Mouse (Mus musculus) hindbrain, embryonic 14.5 days (tissue): Measurements from ENCODE around the gene Tex29. TPM values are rescaled to one million over a fixed set of nuclear protein-coding genes. Genes with fewer than 3 reads are reported as not detected.
"Not testable (repeated sequence)": the region's sequence is repeated elsewhere in the genome, so short reads cannot be mapped to it uniquely, and the experiment has no call there.

Experiments used
- ATAC-seq: fragments of 200-750 bp; cut with Nextera tagmentation; 2 replicates; pipeline ENCODE4 v1.8.0; 2017; ENCODE audit warnings: moderate number of reproducible peaks, mild to moderate bottlenecking, moderate TSS enrichment, moderate library complexity; ENCODE audit not compliant: low FRiP score
- DNase-seq: peaks from one replicate; pipeline ENCODE4 v3.0.0-alpha.2; 2015; ENCODE audit warnings: low spot score
- H3K27ac ChIP-seq: fragments of 300-500 bp; sonication (generic); 2 replicates; pipeline ENCODE4 v1.5.1; 2014; ENCODE audit warnings: mild to moderate bottlenecking, moderate library complexity
- H3K27me3 ChIP-seq: fragments of 300-500 bp; sonication (generic); 2 replicates; pipeline ENCODE4 v1.6.1; 2014; ENCODE audit warnings: mild to moderate bottlenecking, low read length, mixed read lengths; ENCODE audit not compliant: control insufficient read depth, insufficient read depth
- H3K36me3 ChIP-seq: fragments of 300-500 bp; sonication (generic); replicated peaks from 2 replicates; pipeline ENCODE4 v1.6.1; 2014; ENCODE audit not compliant: control insufficient read depth, insufficient read depth
- H3K4me1 ChIP-seq: fragments of 300-500 bp; sonication (generic); replicated peaks from 2 replicates; pipeline ENCODE4 v1.6.1; 2014; ENCODE audit warnings: antibody characterized with exemption, low read length, mixed read lengths; ENCODE audit not compliant: control insufficient read depth, insufficient read depth
- H3K4me2 ChIP-seq: fragments of 300-500 bp; sonication (generic); replicated peaks from 2 replicates; pipeline ENCODE4 v1.6.1; 2014; ENCODE audit warnings: mild to moderate bottlenecking, moderate library complexity
- H3K4me3 ChIP-seq: fragments of 300-500 bp; sonication (generic); replicated peaks from 2 replicates; pipeline ENCODE4 v1.5.1; 2014; ENCODE audit warnings: mild to moderate bottlenecking, low read length
- H3K9ac ChIP-seq: fragments of 300-500 bp; sonication (generic); 2 replicates; pipeline ENCODE4 v1.6.1; 2014
- H3K9me3 ChIP-seq: fragments of 300-500 bp; sonication (generic); 2 replicates; pipeline ENCODE4 v1.6.1; 2016; ENCODE audit warnings: low read length; ENCODE audit not compliant: control insufficient read depth
- WGBS: fragments of 180-500 bp; shearing (Covaris S2); extraction: QIAGEN DNeasy Blood & Tissue Kit; methylation state at CpG from one replicate; pipeline ENCODE4 v1.1.7; 2014; 5-methylcytosine and 5-hydroxymethylcytosine counted together
- polyA plus RNA-seq: library from polyadenylated mRNA; unstranded; fragments of >200 nt; fragmentation: Nextera tagmentation; extraction: Ambion mirVana; gene quantifications from 2 replicates; pipeline ENCODE4 v1.2.1, GENCODE M21; 2014

Gene Tex29
- polyA plus RNA-seq, 1 experiment from 2014 or later: 0.64 TPM

- 89% methylated on average over 8 of the region's 8 CpGs for WGBS
- no peak for DNase-seq
- Histone ChIP-seq H3K27me3 (no peaks in the 10 kb centered on the region), H3K4me1 (peaks cover 16% of the 10 kb centered on the region; the same call in 1 of the 2 replicates), H3K36me3 (no peaks in the 10 kb centered on the region), H3K9ac (no peak overlapping the region), H3K9me3 (no peaks in the 10 kb centered on the region), H3K4me3 (no peak overlapping the region), H3K27ac (no peak overlapping the region), H3K4me2 (no peak overlapping the region)
- no peak for ATAC-seq
These were observed 2.5 kb downstream of the Tex29 start for GRCm38 (mm10) chr8:11842757-11843156.

GRCm38 (mm10) chr8:11843677-11844315, 3.5 kb downstream of the Tex29 start:
- Histone ChIP-seq H3K4me2 (no peak overlapping the region), H3K9ac (no peak overlapping the region), H3K4me3 (no peak overlapping the region), H3K27me3 (no peaks in the 10 kb centered on the region), H3K9me3 (no peaks in the 10 kb centered on the region), H3K36me3 (no peaks in the 10 kb centered on the region), H3K27ac (0 out of 2 replicates have a peak overlapping the region, but pooled peaks have one; percentile 36), H3K4me1 (peaks cover 16% of the 10 kb centered on the region; the same call in 1 of the 2 replicates)
- DNase-seq (no peak), ATAC-seq (peak; percentile 54; the same call in 1 of the 2 replicates)
- WGBS: 45% methylated on average over 13 of the region's 13 CpGs

GRCm38 (mm10) chr8:11844316-11844685, 4.0 kb downstream of the Tex29 start:
- Histone ChIP-seq H3K36me3 (no peaks in the 10 kb centered on the region), H3K27ac (0 out of 2 replicates have a peak overlapping the region, but pooled peaks have one; percentile 36), H3K9me3 (no peaks in the 10 kb centered on the region), H3K4me2 (no peak overlapping the region), H3K27me3 (no peaks in the 10 kb centered on the region), H3K4me3 (no peak overlapping the region), H3K9ac (no peak overlapping the region), H3K4me1 (peaks cover 16% of the 10 kb centered on the region; the same call in 1 of the 2 replicates)
- WGBS: 80% methylated on average over 7 of the region's 7 CpGs
- no peak for DNase-seq
- no peak for ATAC-seq

DNA sequence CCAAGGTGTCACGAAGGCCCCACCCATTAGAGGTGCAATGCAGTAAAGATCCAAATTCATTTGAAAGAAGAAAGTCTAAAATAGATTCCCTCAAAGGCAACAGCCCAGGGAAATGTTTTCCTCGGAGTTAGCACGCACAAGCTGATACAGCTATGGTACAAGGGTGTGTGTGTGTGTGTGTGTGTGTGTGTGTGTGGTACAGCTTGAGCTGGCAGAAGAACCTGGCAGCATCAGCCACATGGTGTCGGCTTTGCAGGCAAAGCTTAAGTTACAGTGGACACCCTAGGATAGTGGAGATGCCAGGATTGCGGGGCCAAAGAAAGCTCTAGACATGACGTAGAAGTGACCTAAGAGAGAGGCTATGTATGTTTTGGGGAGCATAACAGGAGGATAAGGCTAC, 6.5 kb downstream of the Tex29 start:
- Histone ChIP-seq H3K4me3 (no peak overlapping the region), H3K4me2 (no peak overlapping the region), H3K4me1 (peaks cover 5% of the 10 kb centered on the region; the same call in 1 of the 2 replicates), H3K27ac (no peak overlapping the region), H3K27me3 (no peaks in the 10 kb centered on the region), H3K9ac (no peak overlapping the region), H3K9me3 (no peaks in the 10 kb centered on the region), H3K36me3 (no peaks in the 10 kb centered on the region)
- ATAC-seq (no peak), DNase-seq (no peak)
- WGBS: 94% methylated on average over 6 of the region's 6 CpGs

DNA sequence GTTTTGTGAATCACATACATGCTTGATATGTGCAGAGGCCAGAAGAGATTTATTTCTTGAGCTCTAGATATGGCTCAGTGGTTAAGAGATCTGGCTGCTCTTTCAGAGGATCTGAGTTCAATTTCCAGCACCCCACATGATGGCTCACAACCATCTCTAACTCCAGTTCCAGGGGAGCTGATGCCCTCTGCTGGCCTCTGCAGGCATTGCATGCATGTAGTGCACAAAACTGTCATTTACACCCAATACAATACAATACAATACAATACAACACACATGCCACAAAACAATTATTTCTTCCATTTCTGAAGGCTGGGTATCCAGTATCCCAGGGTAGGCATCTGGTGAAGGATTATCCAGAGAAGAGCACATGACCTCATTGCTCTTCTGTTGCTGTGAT, 27.6 kb downstream of the Tex29 start:
- no peak overlapping the region for H3K9ac ChIP-seq
- no peak overlapping the region for H3K27ac ChIP-seq
- no peak overlapping the region for H3K4me3 ChIP-seq
- no peaks in the 10 kb centered on the region for H3K27me3 ChIP-seq
- no peaks in the 10 kb centered on the region for H3K4me1 ChIP-seq
- H3K4me2 ChIP-seq: no peak overlapping the region
- H3K9me3 ChIP-seq: no peaks in the 10 kb centered on the region
- ATAC-seq (no peak), DNase-seq (no peak)
- no peaks in the 10 kb centered on the region for H3K36me3 ChIP-seq

DNA sequence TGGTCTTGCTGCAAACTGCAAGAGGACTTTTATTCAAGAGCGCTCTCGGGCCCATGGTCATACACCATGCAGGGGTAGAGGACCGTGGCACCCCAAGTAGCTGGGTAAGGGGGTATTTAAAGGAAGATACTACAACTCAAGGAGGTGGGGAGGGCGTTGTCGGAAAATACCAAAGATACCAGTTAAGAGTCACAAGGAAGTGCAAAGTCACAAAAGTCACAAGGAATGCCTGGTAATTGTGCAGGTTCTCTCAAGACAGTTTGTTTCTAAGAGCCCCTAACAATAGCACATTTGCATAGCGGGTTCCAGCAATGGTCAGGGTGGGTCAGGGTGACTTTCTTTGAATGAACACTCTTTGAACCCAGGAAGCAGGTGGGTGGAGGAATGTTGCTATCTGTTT, 34.0 kb downstream of the Tex29 start:
- WGBS: 94% methylated on average over 6 of the region's 6 CpGs
- not testable (repeated sequence) for H3K9ac ChIP-seq, H3K4me1 ChIP-seq, H3K36me3 ChIP-seq, H3K9me3 ChIP-seq, H3K27ac ChIP-seq, H3K27me3 ChIP-seq, ATAC-seq, H3K4me3 ChIP-seq, DNase-seq, H3K4me2 ChIP-seq

DNA sequence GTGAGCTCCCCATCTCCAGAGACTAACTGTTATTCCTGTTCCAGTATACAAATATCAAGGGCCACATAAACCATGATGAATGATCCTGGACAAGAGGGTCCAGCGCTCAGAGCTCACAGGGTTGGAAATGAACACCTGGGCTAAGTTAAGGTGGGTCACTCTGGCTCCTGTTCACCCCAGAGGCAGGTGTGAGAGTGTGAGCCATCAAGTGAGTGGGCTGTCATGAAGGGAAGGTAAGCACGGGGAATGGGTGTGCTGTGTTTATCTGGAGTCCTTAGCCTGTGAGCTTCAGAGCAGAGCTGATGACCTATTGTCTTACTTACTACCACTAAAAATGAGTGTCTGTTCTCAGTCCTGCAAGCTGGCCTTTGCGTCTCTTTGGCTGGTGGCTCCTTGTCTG, 44.4 kb downstream of the Tex29 start:
- ATAC-seq (no peak), DNase-seq (no peak)
- 92% methylated on average over 3 of the region's 3 CpGs for WGBS
- H3K9ac ChIP-seq: no peak overlapping the region
- peaks cover 10% of the 10 kb centered on the region; the same call in 1 of the 2 replicates for H3K9me3 ChIP-seq
- H3K27ac ChIP-seq: no peak overlapping the region
- no peaks in the 10 kb centered on the region for H3K36me3 ChIP-seq
- H3K4me3 ChIP-seq: no peak overlapping the region
- no peak overlapping the region for H3K4me2 ChIP-seq
- peaks cover 16% of the 10 kb centered on the region for H3K4me1 ChIP-seq
- H3K27me3 ChIP-seq: no peaks in the 10 kb centered on the region

DNA sequence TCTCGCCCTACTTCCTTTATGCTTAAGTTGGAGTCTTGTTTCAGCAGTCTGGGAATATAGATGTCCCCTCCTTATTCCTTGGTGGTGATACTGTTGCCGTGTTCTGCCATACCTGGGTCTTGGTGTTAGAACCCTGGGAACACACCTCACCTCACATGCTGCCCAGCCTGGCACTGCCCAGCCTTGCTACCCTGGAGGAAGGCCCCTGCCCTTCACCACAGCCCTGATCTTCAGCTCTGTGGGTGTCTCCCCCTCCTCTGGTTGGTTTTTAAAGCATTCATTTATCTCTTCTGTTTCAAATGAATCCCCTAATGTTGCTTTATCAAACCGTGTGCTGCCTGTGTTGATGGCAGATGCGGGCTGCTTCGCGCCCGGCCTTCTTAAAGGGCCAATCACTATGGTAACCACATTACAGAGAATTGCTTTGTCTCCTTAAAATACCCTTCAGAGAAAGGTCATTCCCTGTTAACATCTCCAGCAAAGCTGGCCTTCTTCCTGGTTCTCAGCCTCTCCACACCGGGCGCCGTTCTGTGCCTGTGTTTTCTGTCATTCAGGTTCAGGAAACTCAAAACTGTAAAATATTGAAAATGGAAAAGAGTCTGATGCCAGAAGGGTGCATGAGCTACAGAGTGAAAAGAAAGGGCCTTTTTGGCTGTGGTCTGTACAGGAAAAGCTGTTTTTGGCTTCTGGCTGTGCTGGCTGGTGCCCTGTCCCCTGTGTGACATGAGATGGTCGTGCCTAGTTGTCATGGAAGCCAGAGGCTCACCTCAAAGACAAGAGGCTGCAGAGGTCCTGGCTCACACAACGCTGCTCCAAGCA, 45.8 kb downstream of the Tex29 start:
- H3K9ac ChIP-seq: peak overlapping the region; percentile 31
- no peaks in the 10 kb centered on the region for H3K36me3 ChIP-seq
- H3K27ac ChIP-seq: peak overlapping the region; percentile 87
- no peak overlapping the region for H3K4me3 ChIP-seq
- no peaks in the 10 kb centered on the region for H3K27me3 ChIP-seq
- peaks cover 10% of the 10 kb centered on the region; the same call in 1 of the 2 replicates for H3K9me3 ChIP-seq
- H3K4me2 ChIP-seq: no peak overlapping the region
- DNase-seq: peak; percentile 63
- peak; percentile 76 for ATAC-seq
- 26% methylated on average over 12 of the region's 12 CpGs for WGBS
- peaks cover 16% of the 10 kb centered on the region for H3K4me1 ChIP-seq

DNA sequence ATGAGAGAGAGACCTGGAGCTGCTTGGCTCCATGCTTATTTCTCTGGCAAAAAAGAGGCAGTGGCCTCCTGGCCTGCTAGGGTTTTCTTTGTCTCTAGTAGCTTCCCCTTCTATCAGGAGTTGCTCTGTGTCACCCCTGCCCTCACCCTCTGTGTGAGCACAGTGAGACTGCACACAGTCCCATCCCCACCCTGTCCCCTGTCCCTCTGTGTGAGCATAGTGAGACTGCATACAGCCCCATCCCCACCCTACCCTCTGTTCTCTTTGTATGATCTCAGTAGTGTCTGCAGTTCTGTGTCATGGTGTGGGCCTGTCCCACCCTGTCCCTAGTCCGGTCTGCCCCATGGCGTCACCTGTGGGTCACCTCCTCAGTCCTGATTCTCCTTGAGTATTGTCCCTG, 46.5 kb downstream of the Tex29 start:
- DNase-seq: no peak
- Histone ChIP-seq H3K4me3 (no peak overlapping the region), H3K9me3 (peaks cover 10% of the 10 kb centered on the region; the same call in 1 of the 2 replicates), H3K36me3 (no peaks in the 10 kb centered on the region), H3K4me1 (peaks cover 16% of the 10 kb centered on the region), H3K27ac (peak overlapping the region; percentile 87), H3K4me2 (no peak overlapping the region), H3K27me3 (no peaks in the 10 kb centered on the region), H3K9ac (peak overlapping the region; percentile 31; the same call in 1 of the 2 replicates)
- ATAC-seq: peak; percentile 56; the same call in 1 of the 2 replicates
- WGBS: 94% methylated on average over 2 of the region's 2 CpGs
